Mouse (Mus musculus): ENCODE data around the gene Ano1.

The Ano1 gene

DNA sequence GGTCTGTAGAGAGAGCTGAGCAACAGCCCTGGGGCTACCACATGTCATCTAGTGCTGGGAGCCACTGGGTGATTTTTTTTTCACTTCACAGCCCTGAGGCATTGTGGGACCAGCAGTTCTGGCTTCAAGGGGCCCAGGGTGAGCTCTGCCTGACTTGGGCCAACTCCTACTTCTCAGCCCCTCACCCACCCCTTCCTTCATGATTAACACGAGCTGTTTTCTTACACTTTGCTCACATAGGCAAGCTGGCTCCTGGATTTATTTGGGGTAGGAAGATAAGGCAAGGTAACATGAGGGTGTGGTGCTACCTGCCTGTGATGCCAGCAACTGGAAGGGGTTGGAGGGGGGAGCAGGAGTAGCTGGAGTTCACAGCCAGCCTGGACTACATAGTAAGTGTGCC, 27.5 kb downstream of the Ano1 start:
- no peak for ATAC-seq (ENCODE audit: insufficient number of reproducible peaks, low FRiP score, low TSS enrichment)

DNA sequence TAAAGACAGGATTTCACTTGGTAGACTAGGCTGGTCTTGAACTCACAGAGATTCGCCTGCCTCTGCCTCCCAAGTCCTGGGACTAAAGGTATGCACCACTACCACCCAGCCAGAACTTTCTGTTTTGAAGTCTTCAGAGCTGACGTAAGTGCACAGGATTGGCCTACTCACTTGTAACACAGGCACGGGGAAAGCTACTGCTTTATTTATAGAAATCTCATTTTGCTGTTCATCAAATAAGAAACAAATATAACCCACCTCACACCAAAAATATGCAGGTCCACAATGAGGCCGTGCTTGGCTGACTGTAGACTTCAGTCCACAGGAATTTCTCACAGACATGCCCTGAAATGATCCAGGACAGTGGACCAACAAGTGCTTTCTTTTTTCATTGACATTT, 31.8 kb downstream of the Ano1 start:
- no peak for ATAC-seq (ENCODE audit: insufficient number of reproducible peaks, low FRiP score, low TSS enrichment)

- no peak for ATAC-seq (ENCODE audit: insufficient number of reproducible peaks, low FRiP score, low TSS enrichment)
Measured at GRCm38 (mm10) chr7:144717736-144718135, 34.0 kb downstream of the Ano1 start.

DNA sequence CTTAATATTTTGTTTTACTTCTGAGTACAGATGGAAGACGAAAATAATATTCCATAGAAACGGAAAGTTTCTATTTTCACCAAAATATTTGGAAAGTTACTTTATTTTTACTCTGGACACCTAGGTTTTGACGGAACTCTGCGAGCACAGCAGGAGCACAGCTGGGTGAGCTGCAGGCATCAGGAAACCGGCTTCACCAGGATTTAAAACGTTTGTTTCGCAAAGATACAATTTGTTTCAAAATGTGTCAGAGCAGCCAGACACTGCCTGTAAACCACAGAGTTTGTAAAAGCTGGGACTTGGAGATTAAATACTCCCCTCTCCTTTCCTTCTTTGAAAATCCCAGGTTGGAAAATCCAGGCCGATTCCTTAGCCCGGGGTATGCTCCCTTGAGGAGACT, 53.9 kb downstream of the Ano1 start:
- ATAC-seq (ENCODE audit: insufficient number of reproducible peaks, low FRiP score, low TSS enrichment): no peak

DNA sequence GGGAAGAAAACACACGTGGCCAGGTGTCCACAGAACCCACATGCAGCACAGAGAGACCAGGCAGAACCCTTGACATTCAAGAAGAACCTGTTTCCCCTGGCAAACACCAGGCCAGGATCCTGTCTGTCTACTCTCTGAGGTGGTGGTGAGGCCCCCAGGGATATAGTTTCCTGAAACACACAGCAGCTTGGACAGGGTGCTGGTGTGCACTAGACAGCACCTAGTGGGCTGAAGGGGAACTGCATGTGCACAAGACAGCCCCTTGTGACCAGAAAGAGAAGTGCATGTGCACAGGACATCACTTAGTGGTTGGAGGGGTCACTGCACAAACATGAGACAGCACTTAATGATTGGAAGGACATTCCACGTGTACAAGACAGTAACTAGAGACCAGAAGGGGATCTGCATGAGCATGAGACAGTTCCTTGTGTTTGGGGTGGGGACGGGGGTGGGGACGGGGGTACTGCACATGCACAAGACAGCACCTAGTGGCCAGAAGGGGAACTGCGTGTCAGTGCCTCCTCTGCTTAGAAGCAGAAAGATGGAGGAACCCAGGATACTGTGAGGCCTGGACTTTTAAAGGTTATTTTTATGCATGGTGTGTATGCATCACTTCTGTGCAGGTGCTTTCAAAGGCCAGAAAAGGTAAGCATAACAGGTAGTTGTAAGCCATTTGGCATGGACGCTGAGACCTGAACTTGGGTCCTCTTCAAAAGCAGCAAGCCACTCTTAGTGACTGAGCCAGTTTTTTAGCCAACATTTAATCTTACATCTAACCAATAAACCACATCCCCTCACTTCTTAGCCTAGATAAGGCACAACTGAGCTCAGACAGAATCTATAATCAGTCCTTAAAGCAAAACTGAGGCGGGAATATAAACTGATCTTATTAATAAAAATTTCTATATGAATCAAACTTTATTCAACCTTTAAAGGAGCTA, 54.7 kb downstream of the Ano1 start:
- no peak for ATAC-seq (ENCODE audit: insufficient number of reproducible peaks, low FRiP score, low TSS enrichment)

- ATAC-seq (ENCODE audit: insufficient number of reproducible peaks, low FRiP score, low TSS enrichment): no peak
Measured at GRCm38 (mm10) chr7:144689855-144690254, 61.9 kb downstream of the Ano1 start.

DNA sequence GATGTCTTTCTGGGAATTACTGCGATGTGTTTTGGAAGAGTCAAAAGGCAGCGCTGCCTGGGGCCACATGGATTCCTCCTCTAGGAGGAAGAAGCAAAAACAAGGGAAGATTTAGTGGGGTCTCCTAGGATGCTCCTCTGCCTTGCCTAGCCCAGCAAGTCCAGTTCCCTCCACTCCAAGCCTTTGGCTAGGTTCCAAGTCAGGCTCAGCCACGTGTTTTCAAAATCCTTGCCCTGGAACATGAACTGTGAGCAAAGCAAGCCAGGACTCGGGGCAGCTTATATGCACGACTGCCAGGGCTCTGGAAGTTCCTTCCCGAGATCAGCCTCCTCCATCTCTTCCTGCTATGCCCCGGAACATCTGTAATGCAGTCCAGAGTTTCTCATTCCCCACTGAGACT, 62.6 kb downstream of the Ano1 start:
- no peak for ATAC-seq (ENCODE audit: insufficient number of reproducible peaks, low FRiP score, low TSS enrichment)

DNA sequence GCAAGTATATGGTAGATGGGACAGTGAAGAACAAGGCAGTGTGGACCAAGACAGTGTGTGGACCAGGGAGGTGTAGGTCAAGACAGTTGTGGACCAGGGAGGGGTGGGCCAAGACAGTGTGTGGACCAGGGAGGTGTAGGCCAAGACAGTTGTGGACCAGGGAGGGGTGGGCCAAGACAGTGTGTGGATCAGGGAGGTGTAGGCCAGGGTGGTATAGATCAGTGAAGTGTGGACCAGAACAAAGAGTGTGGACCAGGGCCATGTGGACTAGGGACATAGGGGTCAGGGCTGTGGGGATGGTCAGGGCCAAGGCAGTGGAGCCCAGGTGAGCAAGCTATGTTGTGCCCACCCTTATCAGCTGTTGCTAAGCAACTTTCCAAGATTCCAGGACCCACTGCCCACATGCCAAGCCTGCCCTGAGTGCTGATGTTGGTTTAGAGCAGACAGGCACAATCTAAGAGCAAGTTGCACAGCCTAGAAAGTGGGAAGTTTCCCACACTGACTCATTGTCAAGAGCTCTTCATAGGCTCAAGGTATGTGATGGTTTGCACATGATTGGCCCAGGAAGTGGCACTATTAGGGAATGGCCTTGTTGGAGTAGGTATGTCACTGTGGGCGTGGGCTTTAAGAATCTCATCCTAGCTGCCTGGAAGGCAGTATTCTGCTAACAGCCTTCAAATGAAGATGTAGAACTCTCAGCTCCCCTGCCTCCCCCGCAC, 64.0 kb downstream of the Ano1 start:
- ATAC-seq (ENCODE audit: insufficient number of reproducible peaks, low FRiP score, low TSS enrichment): no peak

DNA sequence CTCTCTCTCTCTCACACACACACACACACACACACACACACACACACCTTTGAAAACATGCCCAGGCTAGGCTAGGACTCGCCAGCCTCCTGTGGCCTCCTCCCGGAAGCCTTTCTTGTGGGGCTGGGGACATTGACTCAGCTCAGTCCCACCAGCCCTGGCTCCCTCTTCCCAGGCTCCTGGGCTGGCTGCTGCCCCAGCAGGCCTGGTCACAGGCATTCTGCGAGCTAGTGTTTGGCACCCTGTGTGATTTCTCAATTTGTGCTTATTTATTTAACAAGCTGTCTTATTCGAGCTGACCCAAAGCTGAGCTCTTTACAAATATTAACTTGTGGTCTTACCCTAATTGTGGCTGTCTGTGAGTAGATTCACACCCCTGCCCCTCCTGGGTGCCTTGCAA, 66.8 kb downstream of the Ano1 start:
- no peak for ATAC-seq (ENCODE audit: insufficient number of reproducible peaks, low FRiP score, low TSS enrichment)

- no peak for ATAC-seq (ENCODE audit: insufficient number of reproducible peaks, low FRiP score, low TSS enrichment)
Measured at GRCm38 (mm10) chr7:144684467-144684866, 67.3 kb downstream of the Ano1 start.

GRCm38 (mm10) chr7:144680096-144680495, 71.7 kb downstream of the Ano1 start:
- no peak for ATAC-seq (ENCODE audit: insufficient number of reproducible peaks, low FRiP score, low TSS enrichment)

DNA sequence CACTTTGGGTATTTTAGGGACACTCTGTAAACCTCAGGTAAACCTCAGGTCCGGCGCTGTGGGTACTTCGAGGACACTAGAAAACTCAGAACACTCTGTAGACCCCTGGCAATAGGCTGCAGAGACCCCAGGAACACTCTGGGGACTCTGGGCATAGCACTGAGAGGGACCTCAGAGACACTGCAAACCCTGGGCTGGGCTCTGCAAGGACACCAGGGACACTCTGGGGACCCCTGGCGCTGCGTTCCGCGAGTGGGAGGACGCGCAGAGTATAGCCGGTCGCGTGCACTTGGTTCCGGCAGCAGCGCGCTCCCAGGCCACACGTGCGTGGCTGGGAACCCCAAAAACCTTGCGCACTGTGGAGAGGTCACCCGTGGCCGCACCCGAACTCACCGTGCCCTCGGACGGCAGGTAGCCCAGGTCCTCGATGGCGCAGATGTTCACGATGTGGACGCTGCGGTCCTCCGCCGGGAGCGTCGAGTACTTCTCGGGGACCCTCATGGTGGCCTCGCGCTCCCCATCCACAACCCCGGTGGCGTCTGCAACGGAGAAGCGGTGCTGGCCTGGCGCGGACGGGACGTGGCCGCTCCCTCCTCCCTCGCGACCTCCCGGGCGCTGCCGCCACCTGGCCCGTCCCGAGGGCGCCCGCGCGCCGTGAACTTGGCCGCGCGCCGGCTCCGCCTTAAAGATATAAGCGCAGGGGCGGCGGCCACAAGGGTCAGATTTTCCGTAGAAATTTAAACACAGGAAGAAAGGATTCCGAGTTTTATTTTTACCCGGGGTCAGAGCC, 73.3 kb downstream of the Ano1 start:
- no peak for ATAC-seq (ENCODE audit: insufficient number of reproducible peaks, low FRiP score, low TSS enrichment)

GRCm38 (mm10) chr7:144677341-144678086, 74.3 kb downstream of the Ano1 start:
- ATAC-seq (ENCODE audit: insufficient number of reproducible peaks, low FRiP score, low TSS enrichment): no peak

DNA sequence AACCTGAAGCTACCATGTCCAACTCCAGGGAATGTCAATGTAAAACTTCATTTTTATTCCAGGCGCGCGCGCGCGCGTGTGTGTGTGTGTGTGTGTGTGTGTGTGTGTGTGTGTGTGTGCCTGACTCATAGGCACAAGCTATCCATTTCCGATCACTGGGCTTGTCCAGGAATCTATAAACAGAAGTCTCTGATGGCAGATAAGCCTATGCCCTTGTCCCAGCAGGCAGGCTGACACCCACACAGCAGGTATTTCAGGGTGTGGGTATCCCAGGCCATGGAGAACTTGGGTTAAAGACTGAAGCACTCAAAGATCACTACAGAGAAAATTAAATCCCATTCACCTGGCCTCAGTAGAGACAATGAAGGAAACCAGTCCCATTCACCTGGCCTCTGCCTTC, 76.1 kb downstream of the Ano1 start:
- no peak for ATAC-seq (ENCODE audit: insufficient number of reproducible peaks, low FRiP score, low TSS enrichment)

- ATAC-seq (ENCODE audit: insufficient number of reproducible peaks, low FRiP score, low TSS enrichment): no peak
Measured at GRCm38 (mm10) chr7:144669895-144670294, 81.9 kb downstream of the Ano1 start.

- no peak for ATAC-seq (ENCODE audit: insufficient number of reproducible peaks, low FRiP score, low TSS enrichment)
Measured at GRCm38 (mm10) chr7:144668603-144669278, 83.0 kb downstream of the Ano1 start.

- no peak for ATAC-seq (ENCODE audit: insufficient number of reproducible peaks, low FRiP score, low TSS enrichment)
Measured at GRCm38 (mm10) chr7:144667091-144667490, 84.7 kb downstream of the Ano1 start.

GRCm38 (mm10) chr7:144665585-144665984, 86.2 kb downstream of the Ano1 start:
- ATAC-seq (ENCODE audit: insufficient number of reproducible peaks, low FRiP score, low TSS enrichment): no peak

DNA sequence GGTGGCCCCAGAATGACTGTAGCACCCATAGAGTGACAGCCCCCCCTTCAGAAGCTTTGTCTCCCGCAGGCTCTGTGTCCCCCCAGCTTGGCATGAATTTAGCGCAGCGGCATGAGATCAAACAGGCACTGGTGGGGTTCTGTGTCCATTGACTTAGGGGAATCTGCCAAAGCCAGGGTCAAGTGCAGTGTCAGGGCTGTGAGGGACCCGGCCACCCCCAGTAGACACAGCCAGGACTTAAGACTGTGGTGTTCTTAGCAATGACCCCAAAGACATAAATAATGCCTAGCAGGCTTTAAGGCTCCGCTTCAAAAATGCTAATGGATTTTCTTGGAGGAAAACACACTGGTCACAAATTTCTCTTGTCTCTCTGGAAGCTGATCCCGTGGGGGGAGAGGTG, 88.2 kb downstream of the Ano1 start:
- ATAC-seq (ENCODE audit: insufficient number of reproducible peaks, low FRiP score, low TSS enrichment): no peak

Measured in cerebellum, adult (tissue).